Mouse (Mus musculus) liver, embryonic 14.5 days (tissue): ENCODE measurements around the gene Zyx. TPM values are rescaled to one million over a fixed set of nuclear protein-coding genes. Genes with fewer than 3 reads are reported as not detected.

Experiments
- ATAC-seq: fragments of 200-750 bp; cut with Nextera tagmentation; 2 replicates; pipeline ENCODE4 v1.8.0; 2017; ENCODE audit warnings: moderate number of reproducible peaks, mild to moderate bottlenecking, moderate library complexity; ENCODE audit not compliant: insufficient read depth
- DNase-seq, 3 experiments: peaks; one replicate each; pipeline ENCODE4 v3.0.0-alpha.2; 2012 to 2013; ENCODE audit warnings: low read depth in 3 of 3, low spot score in 3 of 3
- H3K27ac ChIP-seq: fragments of 300-500 bp; sonication (generic); 2 replicates; pipeline ENCODE4 v1.5.1; 2014; ENCODE audit warnings: moderate library complexity, mild to moderate bottlenecking, control low read depth, inconsistent platforms
- H3K27me3 ChIP-seq: fragments of 300-500 bp; sonication (generic); 2 replicates; pipeline ENCODE4 v1.6.1; 2014; ENCODE audit warnings: mild to moderate bottlenecking, low read length, moderate library complexity; ENCODE audit not compliant: control insufficient read depth, insufficient read depth
- H3K36me3 ChIP-seq: fragments of 300-500 bp; sonication (generic); replicated peaks from 2 replicates; pipeline ENCODE4 v1.6.1; 2014; ENCODE audit warnings: low read depth; ENCODE audit not compliant: control insufficient read depth, insufficient read depth
- H3K4me1 ChIP-seq, 2 experiments: fragments of 200-500 bp in 1 of 2; fragments of 300-500 bp in 1 of 2; sonication (generic) in 1 of 2; replicated peaks; 2 replicates each; pipeline ENCODE4 v1.6.1; 2012 to 2014; ENCODE audit warnings: antibody characterized with exemption in 1 of 2, inconsistent platforms in 1 of 2, low read length in 1 of 2; ENCODE audit not compliant: control insufficient read depth in 2 of 2, insufficient read depth in 2 of 2
- H3K4me2 ChIP-seq: fragments of 300-500 bp; sonication (generic); 2 replicates; pipeline ENCODE4 v1.6.1; 2014; ENCODE audit warnings: low read depth, mild to moderate bottlenecking, control low read depth, moderate library complexity
- H3K4me3 ChIP-seq, 2 experiments: fragments of 200-500 bp in 1 of 2; fragments of 300-500 bp in 1 of 2; sonication (generic) in 1 of 2; 2 replicates each; pipeline ENCODE4 v1.5.1; 2012 to 2014; ENCODE audit warnings: low read depth in 2 of 2, low read length in 2 of 2, mild to moderate bottlenecking in 2 of 2, control low read depth in 1 of 2, inconsistent platforms in 1 of 2, moderate library complexity in 1 of 2; ENCODE audit not compliant: insufficient read depth in 1 of 2
- H3K9ac ChIP-seq: fragments of 300-500 bp; sonication (generic); replicated peaks from 2 replicates; pipeline ENCODE4 v1.6.1; 2014; ENCODE audit warnings: mild to moderate bottlenecking, control low read depth, moderate library complexity
- H3K9me3 ChIP-seq: fragments of 300-500 bp; sonication (generic); 2 replicates; pipeline ENCODE4 v1.6.1; 2016; ENCODE audit warnings: low read length, mixed read lengths; ENCODE audit not compliant: control insufficient read depth
- CTCF ChIP-seq: IDR thresholded peaks from 2 replicates; pipeline ENCODE4 v1.5.1; 2016; ENCODE audit warnings: antibody characterized with exemption, low read depth, control low read depth
- EP300 ChIP-seq: IDR thresholded peaks from 2 replicates; pipeline ENCODE4 v1.6.1; 2016; ENCODE audit warnings: antibody characterized with exemption, low read depth
- WGBS: fragments of 180-500 bp; shearing (Covaris S2); extraction: QIAGEN DNeasy Blood & Tissue Kit; methylation state at CpG from one replicate; pipeline ENCODE4 v1.1.7; 2014; ENCODE audit not compliant: insufficient replicate concordance; 5-methylcytosine and 5-hydroxymethylcytosine counted together
- polyA plus RNA-seq, 2 experiments: library from polyadenylated mRNA; depleted of rRNA in 1 of 2; stranded (reverse) in 1 of 2; unstranded in 1 of 2; fragments of >200 nt; fragmentation: Nextera tagmentation in 1 of 2; extraction: Ambion mirVana in 1 of 2; gene quantifications; 2 replicates each; pipeline versions ENCODE4 v1.2.1 to v1.2.3; 2012 to 2014

Gene Zyx
- polyA plus RNA-seq, 2 experiments: 26.7 to 30.2 TPM

- no peak for DNase-seq
- no peaks in the 10 kb centered on the region for H3K27me3 ChIP-seq
- TF ChIP-seq EP300 (no peak), CTCF (no peak)
Observed at GRCm38 (mm10) chr6:42353180-42353579, 3.8 kb downstream of the Zyx start.

GRCm38 (mm10) chr6:42354076-42355019 lies 4.9 kb downstream of the Zyx start:
- Histone ChIP-seq H3K4me2 (no peak overlapping the region; the same call in 1 of the 2 replicates), H3K27ac (no peak overlapping the region), H3K4me1 (peaks cover 9 to 40% of the 10 kb centered on the region in 2 experiments), H3K4me3 (peak overlapping the region in 1 of 2 experiments; percentile 9; a peak in 1 of 4 replicates), H3K9ac (no peak overlapping the region), H3K36me3 (no peaks in the 10 kb centered on the region), H3K9me3 (no peaks in the 10 kb centered on the region), H3K27me3 (no peaks in the 10 kb centered on the region)
- no peak for DNase-seq
- 13% methylated on average over 11 of the region's 11 CpGs for WGBS
- no peak for ATAC-seq
- no peak for TF ChIP-seq CTCF
- TF ChIP-seq EP300: no peak

More at GRCm38 (mm10) chr6:42353180-42353579, 3.8 kb downstream of the Zyx start:
- WGBS: 8% methylated on average over 8 of the region's 8 CpGs
- Histone ChIP-seq H3K9me3 (no peaks in the 10 kb centered on the region), H3K4me3 (0 out of 4 replicates have a peak overlapping the region, but pooled peaks of 1 of the 2 experiments have one; percentile 5), H3K27ac (no peak overlapping the region), H3K36me3 (no peaks in the 10 kb centered on the region), H3K4me2 (peak overlapping the region; percentile 67), H3K4me1 (peaks cover 9 to 42% of the 10 kb centered on the region in 2 experiments), H3K9ac (no peak overlapping the region)
- ATAC-seq: no peak

- DNase-seq (no peak), ATAC-seq (no peak)
- TF ChIP-seq CTCF (no peak), EP300 (no peak)
- WGBS: 74% methylated on average over 6 of the region's 6 CpGs
- Histone ChIP-seq H3K4me3 (no peak overlapping the region), H3K4me2 (no peak overlapping the region), H3K4me1 (peaks cover 9 to 40% of the 10 kb centered on the region in 2 experiments), H3K36me3 (no peaks in the 10 kb centered on the region), H3K27me3 (no peaks in the 10 kb centered on the region), H3K9ac (no peak overlapping the region), H3K9me3 (no peaks in the 10 kb centered on the region), H3K27ac (no peak overlapping the region)
Observed at GRCm38 (mm10) chr6:42355366-42355765, 5.9 kb downstream of the Zyx start.

GRCm38 (mm10) chr6:42355794-42356600 lies 6.6 kb downstream of the Zyx start:
- Histone ChIP-seq H3K9me3 (no peaks in the 10 kb centered on the region), H3K4me2 (no peak overlapping the region), H3K27ac (no peak overlapping the region), H3K9ac (no peak overlapping the region), H3K4me3 (no peak overlapping the region), H3K27me3 (no peaks in the 10 kb centered on the region), H3K4me1 (peaks cover 9 to 40% of the 10 kb centered on the region in 2 experiments), H3K36me3 (no peaks in the 10 kb centered on the region)
- TF ChIP-seq CTCF (no peak), EP300 (no peak)
- ATAC-seq (no peak), DNase-seq (no peak)
- 77% methylated on average over 13 of the region's 13 CpGs for WGBS

- no peak for DNase-seq
- TF ChIP-seq CTCF: no peak
- TF ChIP-seq EP300: no peak
- H3K36me3 ChIP-seq: no peaks in the 10 kb centered on the region
Observed at GRCm38 (mm10) chr6:42356913-42357312, 7.5 kb downstream of the Zyx start.

More at GRCm38 (mm10) chr6:42356913-42357312, 7.5 kb downstream of the Zyx start:
- Histone ChIP-seq H3K4me2 (no peak overlapping the region), H3K4me1 (peaks cover 4 to 31% of the 10 kb centered on the region in 2 experiments), H3K27me3 (no peaks in the 10 kb centered on the region), H3K9me3 (no peaks in the 10 kb centered on the region), H3K4me3 (no peak overlapping the region), H3K27ac (no peak overlapping the region), H3K9ac (no peak overlapping the region)
- 74% methylated on average over 5 of the region's 5 CpGs for WGBS
- ATAC-seq: no peak
